Mouse (Mus musculus) CH12.LX (cell line): ENCODE data around the gene Prickle2. TPM values are rescaled to one million over a fixed set of nuclear protein-coding genes. Genes with fewer than 3 reads are reported as not detected.

Source experiments
- DNase-seq: peaks from one replicate; pipeline ENCODE4 v3.0.0-alpha.2; 2013; ENCODE audit errors: extremely low read depth
- H3K27ac ChIP-seq: 2 replicates; pipeline ENCODE4 v1.5.1; 2012; ENCODE audit warnings: low read depth, mild to moderate bottlenecking, control low read depth, moderate library complexity; ENCODE audit not compliant: insufficient read depth
- H3K27me3 ChIP-seq: replicated peaks from 2 replicates; pipeline ENCODE3; 2012; ENCODE audit warnings: inconsistent platforms
- H3K36me3 ChIP-seq, 2 experiments: replicated peaks in 1 of 2; 2 replicates each; pipeline versions ENCODE3 to v1.6.1; 2012; ENCODE audit warnings: inconsistent platforms in 1 of 2, low read length in 1 of 2, mild to moderate bottlenecking in 1 of 2, mixed read lengths in 1 of 2, moderate library complexity in 1 of 2; ENCODE audit not compliant: control insufficient read depth in 1 of 2, insufficient read depth in 1 of 2
- H3K4me1 ChIP-seq, 2 experiments: 2 replicates each; pipeline ENCODE4 v1.6.1; 2012; ENCODE audit warnings: inconsistent platforms in 1 of 2, moderate library complexity in 1 of 2; ENCODE audit not compliant: insufficient read depth in 2 of 2, control insufficient read depth in 1 of 2
- H3K4me2 ChIP-seq: 2 replicates; pipeline ENCODE4 v1.6.1; 2012; ENCODE audit warnings: low read depth, mild to moderate bottlenecking, control low read depth; ENCODE audit not compliant: poor library complexity, insufficient read depth, severe bottlenecking
- H3K4me3 ChIP-seq, 3 experiments: fragments of 150-350 bp in 1 of 3; sonication (generic) in 1 of 3; replicated peaks in 1 of 3; 2 replicates each; pipeline versions ENCODE3 to v1.5.1; 2011 to 2012; ENCODE audit warnings: low read depth in 2 of 3, low read length in 2 of 3, mild to moderate bottlenecking in 2 of 3, moderate library complexity in 2 of 3, control low read depth in 1 of 3, improper control_type of control experiment in 1 of 3, inconsistent platforms in 1 of 3, mixed read lengths in 1 of 3; ENCODE audit not compliant: poor library complexity in 1 of 3
- H3K79me2 ChIP-seq: replicated peaks from 2 replicates; pipeline ENCODE4 v1.6.1; 2012; ENCODE audit warnings: mild to moderate bottlenecking, moderate library complexity; ENCODE audit not compliant: control insufficient read depth, poor library complexity, insufficient read depth, severe bottlenecking; ENCODE audit errors: extremely low read depth
- H3K9ac ChIP-seq: 2 replicates; pipeline ENCODE4 v1.6.1; 2012; ENCODE audit warnings: low read depth, mild to moderate bottlenecking, control low read depth, moderate library complexity; ENCODE audit not compliant: insufficient read depth
- H3K9me3 ChIP-seq: replicated peaks from 2 replicates; pipeline ENCODE3; 2012; ENCODE audit warnings: low read length, inconsistent platforms, mixed read lengths
- BHLHE40 ChIP-seq: IDR thresholded peaks from 2 replicates; pipeline ENCODE4 v1.6.1; 2011; ENCODE audit warnings: mild to moderate bottlenecking, low read depth, low read length, improper control_type of control experiment
- CHD2 ChIP-seq: IDR thresholded peaks from 2 replicates; pipeline ENCODE4 v1.6.1; 2011; ENCODE audit warnings: low read length, improper control_type of control experiment
- ELF1 ChIP-seq: IDR thresholded peaks from 2 replicates; pipeline ENCODE4 v1.6.1; 2014; ENCODE audit warnings: low read depth, mild to moderate bottlenecking, inconsistent platforms, low read length, improper control_type of control experiment
- ETS1 ChIP-seq: conservative IDR thresholded peaks from 2 replicates; pipeline ENCODE4 v1.6.1; 2012; ENCODE audit warnings: low read depth, mild to moderate bottlenecking, inconsistent platforms, low read length, improper control_type of control experiment, moderate library complexity
- GABPA ChIP-seq: IDR thresholded peaks from 2 replicates; pipeline ENCODE4 v1.6.1; 2012; ENCODE audit warnings: low read depth, low read length, improper control_type of control experiment, inconsistent platforms; ENCODE audit not compliant: insufficient replicate concordance
- HCFC1 ChIP-seq: IDR thresholded peaks from 2 replicates; pipeline ENCODE4 v1.6.1; 2012; ENCODE audit warnings: low read depth, mild to moderate bottlenecking, inconsistent platforms, low read length, improper control_type of control experiment
- IRF4 ChIP-seq: IDR thresholded peaks from 2 replicates; pipeline ENCODE4 v1.6.1; 2014; ENCODE audit warnings: low read depth, mild to moderate bottlenecking, inconsistent platforms, low read length, improper control_type of control experiment
- JUN ChIP-seq: IDR thresholded peaks from 2 replicates; pipeline ENCODE4 v1.6.1; 2011; ENCODE audit warnings: low read depth, mild to moderate bottlenecking, low read length, improper control_type of control experiment, moderate library complexity; ENCODE audit not compliant: insufficient read depth
- MAFK ChIP-seq: IDR thresholded peaks from 2 replicates; pipeline ENCODE4 v1.6.1; 2011; ENCODE audit warnings: low read length, improper control_type of control experiment; ENCODE audit not compliant: insufficient replicate concordance
- NRF1 ChIP-seq: IDR thresholded peaks from 2 replicates; pipeline ENCODE4 v1.6.1; 2014; ENCODE audit warnings: low read depth, mild to moderate bottlenecking, inconsistent platforms, low read length, improper control_type of control experiment, moderate library complexity
- PAX5 ChIP-seq: IDR thresholded peaks from 2 replicates; pipeline ENCODE4 v1.6.1; 2012; ENCODE audit warnings: low read length, inconsistent platforms, mixed read lengths
- POLR2AphosphoS2 ChIP-seq: IDR thresholded peaks from 2 replicates; pipeline ENCODE4 v1.6.1; 2011; ENCODE audit warnings: low read depth, low read length, improper control_type of control experiment
- SMC3 ChIP-seq: IDR thresholded peaks from 2 replicates; pipeline ENCODE4 v1.6.1; 2011; ENCODE audit warnings: low read depth, low read length, improper control_type of control experiment
- TBP ChIP-seq: conservative IDR thresholded peaks from 2 replicates; pipeline ENCODE4 v1.6.1; 2011; ENCODE audit warnings: low read depth, low read length, improper control_type of control experiment
- TCF12 ChIP-seq: IDR thresholded peaks from 2 replicates; pipeline ENCODE4 v1.6.1; 2014; ENCODE audit warnings: low read depth, mild to moderate bottlenecking, inconsistent platforms, low read length, improper control_type of control experiment
- UBTF ChIP-seq: IDR thresholded peaks from 2 replicates; pipeline ENCODE4 v1.6.1; 2012; ENCODE audit warnings: low read depth, mild to moderate bottlenecking, inconsistent platforms, low read length, improper control_type of control experiment, moderate library complexity
- USF1 ChIP-seq: IDR thresholded peaks from 2 replicates; pipeline ENCODE4 v1.6.1; 2014; ENCODE audit warnings: low read depth, mild to moderate bottlenecking, inconsistent platforms, low read length, improper control_type of control experiment
- ZC3H11A ChIP-seq: IDR thresholded peaks from 2 replicates; pipeline ENCODE4 v1.6.1; 2012; ENCODE audit warnings: low read depth, mild to moderate bottlenecking, inconsistent platforms, low read length, improper control_type of control experiment
- ZKSCAN1 ChIP-seq: IDR thresholded peaks from 2 replicates; pipeline ENCODE4 v1.6.1; 2012; ENCODE audit warnings: low read depth, inconsistent platforms, low read length, improper control_type of control experiment, borderline replicate concordance
- ZNF384 ChIP-seq: IDR thresholded peaks from 2 replicates; pipeline ENCODE4 v1.6.1; 2012; ENCODE audit warnings: low read depth, low read length, improper control_type of control experiment, inconsistent platforms
- dilution Hi-C: fragments of 300-500 bp; cut with MboI; formaldehyde crosslinking; loops from 2 replicates; pipeline ENCODE4 v1.14.3; 2020; ENCODE audit warnings: low sequenced_read_pairs; ENCODE audit not compliant: extremely low pct_unique_long_range_greater_than_20kb, extremely low pct_ligation_motif_present
- in situ Hi-C: fragments of 300-500 bp; cut with MboI; formaldehyde crosslinking; loops from 3 replicates; pipeline ENCODE4 v1.14.3; 2019; ENCODE audit warnings: low sequenced_read_pairs, low pct_ligation_motif_present, low pct_unique_long_range_greater_than_20kb, mixed read lengths
- polyA plus RNA-seq: library from polyadenylated mRNA; unstranded; fragments of >175 nt; gene quantifications from 2 replicates; pipeline ENCODE4 v1.2.1, GENCODE M21; 2012; ENCODE audit warnings: low read depth; ENCODE audit not compliant: insufficient read length
- total RNA-seq, 2 experiments: library from RNA; depleted of rRNA; stranded (reverse); fragments of 300-350 nt in 1 of 2; fragments of >200 nt in 1 of 2; gene quantifications; 2 replicates each; pipeline ENCODE4 v1.2.3; 2012 to 2014

Gene Prickle2
- total and polyA plus RNA-seq, 3 experiments = not detected

GRCm38 (mm10) chr6:92705353-92706144 is 406 bp downstream of the Prickle2 start:
- Histone ChIP-seq H3K36me3 (no peaks in the 10 kb centered on the region), H3K9me3 (peaks cover 84% of the 10 kb centered on the region), H3K4me3 (no peak overlapping the region), H3K9ac (no peak overlapping the region), H3K4me2 (no peak overlapping the region), H3K27me3 (no peaks in the 10 kb centered on the region), H3K4me1 (no peaks in the 10 kb centered on the region), H3K79me2 (no peaks in the 10 kb centered on the region), H3K27ac (no peak overlapping the region)
- TF ChIP-seq ELF1 = no peak
- TF ChIP-seq PAX5 = no peak
- no peak for TF ChIP-seq MAFK
- TF ChIP-seq UBTF = no peak
- no peak for TF ChIP-seq ZNF384
- no peak for TF ChIP-seq JUN
- no peak for TF ChIP-seq ZC3H11A
- TF ChIP-seq SMC3 = no peak
- TF ChIP-seq GABPA = no peak
- TF ChIP-seq IRF4 = no peak
- TF ChIP-seq NRF1 = no peak
- TF ChIP-seq CHD2 = no peak
- TF ChIP-seq BHLHE40 = no peak
- no peak for TF ChIP-seq USF1
- no peak for TF ChIP-seq POLR2AphosphoS2
- TF ChIP-seq ETS1 = no peak
- TF ChIP-seq TBP = no peak
- no peak for TF ChIP-seq HCFC1
- TF ChIP-seq ZKSCAN1 = no peak
- DNase-seq = no peak
- dilution Hi-C loops = no loop called here
- in situ Hi-C loops = no loop called here

- no peak for DNase-seq
- Histone ChIP-seq H3K4me1 (no peaks in the 10 kb centered on the region), H3K79me2 (no peaks in the 10 kb centered on the region), H3K4me2 (no peak overlapping the region), H3K4me3 (no peak overlapping the region), H3K9me3 (peaks cover 85% of the 10 kb centered on the region), H3K9ac (no peak overlapping the region), H3K27me3 (no peaks in the 10 kb centered on the region), H3K36me3 (no peaks in the 10 kb centered on the region), H3K27ac (no peak overlapping the region)
- in situ Hi-C loops (no loop called here), dilution Hi-C loops (no loop called here)
- TF ChIP-seq TCF12 = no peak
Measured at GRCm38 (mm10) chr6:92704810-92705209, 1.1 kb downstream of the Prickle2 start.
